Mouse (Mus musculus): Measurements from ENCODE around the gene Pnma1.

DNA sequence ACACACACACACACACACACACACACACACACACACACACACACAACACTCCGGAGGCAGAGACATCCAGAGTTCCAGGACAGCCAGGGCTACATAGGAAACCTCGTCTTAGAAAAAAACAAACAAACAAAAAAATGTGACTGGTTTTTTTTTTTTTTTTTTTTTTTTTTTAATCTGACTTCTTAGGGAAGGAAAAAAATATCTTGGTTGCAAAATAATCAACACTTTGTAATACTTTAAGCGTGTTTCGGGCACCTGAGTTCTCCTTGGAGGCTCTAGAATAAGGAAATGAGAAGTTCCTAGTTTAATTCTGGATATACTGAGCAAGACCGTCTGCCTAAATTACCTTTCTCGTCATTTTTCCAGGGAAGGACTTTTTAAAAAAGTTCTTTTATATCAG lies 34.6 kb downstream of the Pnma1 start:
- TF ChIP-seq CTCF (IDR thresholded peaks at IDR 0.05; ENCODE audit: low read depth) (no peak), EP300 (optimal IDR thresholded peaks at IDR 0.05) (no peak)

Measured in stomach, postnatal 0 days (tissue).